Mouse (Mus musculus): ENCODE data around the gene Mip. TPM values are rescaled to one million over a fixed set of nuclear protein-coding genes. Genes with fewer than 3 reads are reported as not detected.
"Not testable (repeated sequence)": the region's sequence is repeated elsewhere in the genome, so short reads cannot be mapped to it uniquely, and the experiment has no call there.

Mip gene
- polyA plus RNA-seq, 1 experiment from 2014 or later = not detected

DNA sequence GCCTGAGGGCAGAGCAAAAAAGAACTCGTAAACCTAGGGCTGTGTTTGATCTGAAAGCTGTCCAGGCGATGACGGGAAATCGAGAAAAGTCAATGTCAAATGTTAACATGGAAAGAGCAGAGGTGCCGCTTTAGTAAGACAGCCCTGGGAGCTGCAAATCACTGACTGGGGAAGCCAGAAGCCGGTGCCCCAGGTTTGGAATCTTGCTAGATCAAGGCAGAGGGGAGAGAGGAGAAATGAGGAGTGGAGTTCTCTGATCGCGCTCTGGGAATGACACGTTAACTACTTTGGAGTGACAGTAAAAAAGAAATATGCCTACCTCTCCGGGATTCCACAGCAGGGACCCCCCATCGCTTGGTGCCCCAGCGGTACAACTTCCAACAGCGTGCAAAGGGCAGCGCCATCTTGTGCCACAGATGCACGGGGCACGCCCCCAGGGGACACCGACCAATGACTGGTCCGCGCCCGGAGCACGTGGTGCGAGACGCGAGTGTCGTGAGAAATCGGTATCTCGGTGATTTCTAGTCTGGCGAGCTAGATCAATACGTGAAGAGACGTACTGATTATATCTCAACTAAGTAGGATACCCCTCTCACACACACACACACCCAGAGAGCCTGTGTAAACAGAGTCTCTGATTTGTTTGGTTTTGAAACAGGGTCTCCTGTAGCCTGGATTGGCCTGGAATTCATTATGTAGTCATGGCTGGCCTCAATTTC, 14.1 kb upstream of the Mip start, which contains the start of gene Spryd4:
Spryd4 (minus strand) TSS at position 418 of the 719 bp plus-strand sequence.
- Histone ChIP-seq H3K27ac (ENCODE audit: poor library complexity, severe bottlenecking) (peak within 1 kb of the TSS; percentile 25; the same call in 1 of the 2 replicates), H3K27me3 (replicated peaks) (peaks cover 11% of the 10 kb centered on the region; the same call in 1 of the 2 replicates), H3K9ac (peak within 1 kb of the TSS; percentile 80), H3K36me3 (peaks cover 12% of the 10 kb centered on the region; the same call in 1 of the 2 replicates), H3K9me3 (replicated peaks) (no peaks in the 10 kb centered on the region), H3K4me2 (peak within 1 kb of the TSS; percentile 97), H3K4me3 (peak within 1 kb of the TSS; percentile 77), H3K4me1 (replicated peaks) (peaks cover 12% of the 10 kb centered on the region)
- WGBS = under 1% methylated on average over 30 of the region's 30 CpGs
- ATAC-seq (ENCODE audit: insufficient number of reproducible peaks, low FRiP score) = peak; percentile 95

DNA sequence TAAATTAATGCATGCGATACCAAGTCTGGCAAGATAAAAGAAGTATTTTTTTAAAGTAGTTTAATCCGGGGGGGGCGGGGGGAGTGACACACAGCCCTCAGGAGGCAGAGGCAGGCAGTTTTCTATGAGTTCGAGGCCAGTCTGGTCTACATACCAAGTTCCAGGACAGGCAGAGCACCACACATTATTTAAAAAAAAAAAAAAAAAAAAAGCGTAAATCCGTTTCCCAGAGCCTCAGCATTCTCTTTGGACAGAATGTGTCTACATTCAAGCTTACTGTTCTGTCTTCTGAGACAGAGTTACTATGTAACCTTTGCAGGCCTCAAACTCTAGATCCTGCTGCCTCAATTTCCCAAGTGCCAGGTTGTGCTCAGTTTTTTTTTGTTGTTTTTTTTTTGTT, 13.5 kb upstream of the Mip start:
- Histone ChIP-seq H3K9me3 (replicated peaks) (no peaks in the 10 kb centered on the region), H3K4me1 (replicated peaks) (peaks cover 12% of the 10 kb centered on the region), H3K4me2 (peak overlapping the region; percentile 97), H3K9ac (peak overlapping the region; percentile 80; the same call in 1 of the 2 replicates), H3K27me3 (replicated peaks) (peaks cover 11% of the 10 kb centered on the region; the same call in 1 of the 2 replicates), H3K36me3 (peaks cover 8% of the 10 kb centered on the region; the same call in 1 of the 2 replicates), H3K27ac (ENCODE audit: poor library complexity, severe bottlenecking) (no peak overlapping the region), H3K4me3 (peak overlapping the region; percentile 77)
- 49% methylated on average over 6 of the region's 6 CpGs for WGBS
- ATAC-seq (ENCODE audit: insufficient number of reproducible peaks, low FRiP score) = no peak

DNA sequence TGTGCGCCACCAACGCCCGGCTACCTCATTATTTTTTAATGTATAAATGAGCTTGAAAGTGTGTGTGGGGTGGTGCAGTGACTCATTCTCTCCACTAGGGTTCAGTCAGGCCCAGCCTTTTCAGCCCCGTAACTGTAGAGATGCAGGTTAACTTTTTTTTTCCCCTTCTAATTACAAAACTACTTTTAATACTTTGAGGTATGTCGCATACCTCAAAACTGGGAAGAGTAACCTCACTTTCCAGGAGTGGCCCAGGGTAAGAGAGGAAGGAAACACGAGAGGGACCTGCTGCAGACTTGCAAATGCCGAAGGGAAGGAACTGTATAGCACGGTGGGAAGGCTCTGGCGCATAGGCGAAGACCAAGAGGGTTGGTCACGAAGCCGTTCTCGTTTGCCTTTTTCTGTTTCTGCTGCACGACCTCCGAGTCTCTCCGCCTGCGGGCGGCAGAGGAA, 12.7 kb upstream of the Mip start:
- peak; percentile 27; the same call in 1 of the 2 replicates for ATAC-seq (ENCODE audit: insufficient number of reproducible peaks, low FRiP score)
- 0 out of 2 replicates have a peak, but pooled peaks cover 5% of the 10 kb centered on the region for H3K36me3 ChIP-seq

DNA sequence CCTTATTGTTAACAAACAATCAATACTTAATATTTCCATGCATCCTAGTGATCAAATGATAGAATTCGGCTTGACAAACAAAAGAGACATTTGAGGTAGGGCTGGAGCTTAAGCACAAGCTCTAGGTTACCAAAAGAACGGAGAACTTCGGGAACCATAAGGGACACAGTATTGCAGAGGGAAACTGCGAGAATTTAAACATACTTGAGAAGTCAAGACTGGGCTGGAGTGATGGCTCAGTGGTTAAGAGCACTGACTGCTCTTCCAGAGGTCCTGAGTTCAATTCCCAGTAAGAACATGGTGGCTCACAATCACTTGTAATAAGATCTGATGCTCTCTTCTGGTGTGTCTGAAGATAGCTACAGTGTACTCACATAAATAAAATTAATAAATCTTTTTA, 11.5 kb upstream of the Mip start:
- H3K36me3 ChIP-seq; H3K4me3 ChIP-seq; H3K9ac ChIP-seq; H3K9me3 ChIP-seq (replicated peaks); H3K4me2 ChIP-seq; ATAC-seq (ENCODE audit: insufficient number of reproducible peaks, low FRiP score); H3K27ac ChIP-seq (ENCODE audit: poor library complexity, severe bottlenecking): not testable (repeated sequence)
- H3K4me1 ChIP-seq (replicated peaks) = peaks cover 12% of the 10 kb centered on the region
- peaks cover 11% of the 10 kb centered on the region; the same call in 1 of the 2 replicates for H3K27me3 ChIP-seq (replicated peaks)
- WGBS = 86% methylated on average over 4 of the region's 4 CpGs

More for the DNA sequence above, 12.7 kb upstream of the Mip start:
- no peaks in the 10 kb centered on the region for H3K9me3 ChIP-seq (replicated peaks)
- peak overlapping the region; percentile 40 for H3K9ac ChIP-seq
- under 1% methylated on average over 18 of the region's 18 CpGs for WGBS
- no peak overlapping the region for H3K27ac ChIP-seq (ENCODE audit: poor library complexity, severe bottlenecking)
- H3K4me1 ChIP-seq (replicated peaks) = peaks cover 12% of the 10 kb centered on the region
- H3K4me2 ChIP-seq = peak overlapping the region; percentile 70
- H3K4me3 ChIP-seq = peak overlapping the region; percentile 44
- H3K27me3 ChIP-seq (replicated peaks) = peaks cover 11% of the 10 kb centered on the region; the same call in 1 of the 2 replicates

DNA sequence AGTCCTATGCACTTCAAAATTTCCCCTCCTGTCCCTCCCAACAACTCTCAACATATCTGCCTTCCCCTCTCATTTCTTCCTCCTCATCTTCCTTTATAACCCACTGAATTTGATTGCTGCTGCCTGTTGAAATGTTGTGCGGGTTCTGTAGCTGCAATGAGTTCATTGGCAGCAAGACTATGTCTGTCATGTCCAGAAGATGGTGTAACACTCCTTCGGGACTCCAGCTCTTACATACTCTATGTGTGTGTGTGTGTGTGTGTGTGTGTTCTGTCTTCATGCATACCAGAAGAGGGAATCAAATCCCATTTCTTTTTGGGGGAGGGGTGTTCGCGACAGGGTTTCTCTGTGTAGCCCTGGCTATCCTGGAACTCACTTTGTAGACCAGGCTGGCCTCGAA, 10.7 kb upstream of the Mip start:
- Histone ChIP-seq H3K27ac (ENCODE audit: poor library complexity, severe bottlenecking) (no peak overlapping the region), H3K36me3 (no peaks in the 10 kb centered on the region), H3K27me3 (replicated peaks) (peaks cover 11% of the 10 kb centered on the region; the same call in 1 of the 2 replicates), H3K4me1 (replicated peaks) (peaks cover 12% of the 10 kb centered on the region), H3K9ac (no peak overlapping the region), H3K9me3 (replicated peaks) (no peaks in the 10 kb centered on the region), H3K4me3 (no peak overlapping the region), H3K4me2 (no peak overlapping the region)
- no peak for ATAC-seq (ENCODE audit: insufficient number of reproducible peaks, low FRiP score)
- 77% methylated on average over 5 of the region's 5 CpGs for WGBS

DNA sequence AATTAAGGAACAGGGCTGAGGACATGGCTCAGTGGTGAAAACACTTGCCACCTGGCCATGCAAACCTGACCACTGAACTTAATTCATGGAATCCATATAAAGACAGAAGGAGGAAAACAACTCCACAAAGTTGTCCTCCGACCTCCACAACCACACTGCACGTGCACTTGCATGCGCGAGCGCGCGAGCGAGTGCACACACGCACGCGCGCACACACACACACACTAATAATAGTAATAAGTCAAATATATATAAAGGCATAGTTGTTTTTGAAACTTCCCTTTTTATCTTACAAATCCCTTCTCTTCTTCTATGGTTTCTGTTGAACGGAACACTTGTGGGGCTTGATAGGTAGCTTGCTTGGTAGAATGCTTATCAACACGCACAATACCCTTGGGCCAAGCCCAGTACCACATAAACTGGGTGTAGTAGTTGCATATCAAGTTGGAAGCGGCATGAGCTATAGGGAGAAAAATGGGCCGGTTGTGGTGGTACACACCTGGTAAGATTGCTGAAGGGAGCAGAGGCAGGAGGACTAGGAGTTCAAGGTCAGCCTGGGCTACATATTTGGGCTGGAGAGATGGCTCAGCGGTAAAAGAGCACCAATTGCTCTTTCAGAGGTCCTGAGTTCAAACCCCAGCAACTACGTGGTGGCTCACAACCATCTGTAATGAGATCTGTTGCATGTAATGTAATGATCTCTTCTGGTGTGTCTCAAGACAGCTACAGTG, 7.1 kb upstream of the Mip start:
- Histone ChIP-seq H3K36me3 (no peaks in the 10 kb centered on the region), H3K27ac (ENCODE audit: poor library complexity, severe bottlenecking) (no peak overlapping the region), H3K27me3 (replicated peaks) (peaks cover 11% of the 10 kb centered on the region; the same call in 1 of the 2 replicates), H3K9me3 (replicated peaks) (no peaks in the 10 kb centered on the region), H3K4me1 (replicated peaks) (no peaks in the 10 kb centered on the region), H3K4me3 (no peak overlapping the region), H3K9ac (no peak overlapping the region), H3K4me2 (no peak overlapping the region)
- no peak for ATAC-seq (ENCODE audit: insufficient number of reproducible peaks, low FRiP score)
- WGBS = 90% methylated on average over 18 of the region's 18 CpGs

DNA sequence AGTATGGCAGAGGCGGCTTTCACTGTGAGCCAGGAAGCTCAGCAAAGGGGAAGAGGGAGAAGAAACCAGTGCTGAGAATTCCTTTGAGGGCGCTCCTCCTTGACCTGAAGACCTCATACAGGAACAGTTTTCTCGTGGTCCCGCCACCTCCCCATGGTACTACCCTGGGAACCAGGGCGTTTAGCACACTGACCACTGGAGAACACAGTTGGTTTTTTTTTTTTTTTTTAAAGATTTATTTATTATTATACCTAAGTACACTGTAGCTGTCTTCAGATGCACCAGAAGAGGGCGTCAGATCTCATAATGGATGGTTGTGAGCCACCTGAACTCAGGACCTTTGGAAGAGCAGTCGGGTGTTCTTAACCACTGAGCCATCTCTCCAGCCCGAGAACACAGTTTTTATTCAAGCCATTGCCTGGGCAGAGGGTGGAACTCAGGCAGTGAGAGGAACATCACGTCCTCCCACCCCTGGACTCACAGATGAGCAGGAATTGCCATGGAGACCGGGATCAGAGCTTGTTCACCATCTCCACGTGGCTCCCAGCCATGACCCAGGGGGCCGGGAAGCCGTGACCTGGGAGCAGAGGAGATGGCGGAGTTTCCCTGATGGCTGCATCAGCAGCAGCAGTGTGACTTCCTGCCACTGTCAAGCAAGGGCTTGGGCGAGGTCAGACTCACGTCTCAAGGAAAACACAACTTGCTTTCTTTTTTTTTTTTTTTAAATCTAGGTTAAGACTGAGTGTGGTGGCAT, 3.9 kb upstream of the Mip start:
- Histone ChIP-seq H3K27ac (ENCODE audit: poor library complexity, severe bottlenecking) (no peak overlapping the region), H3K36me3 (no peaks in the 10 kb centered on the region), H3K4me2 (no peak overlapping the region), H3K4me3 (no peak overlapping the region), H3K27me3 (replicated peaks) (no peaks in the 10 kb centered on the region; the same call in 1 of the 2 replicates), H3K9me3 (replicated peaks) (no peaks in the 10 kb centered on the region), H3K9ac (no peak overlapping the region), H3K4me1 (replicated peaks) (peaks cover 5% of the 10 kb centered on the region; the same call in 1 of the 2 replicates)
- WGBS = 58% methylated on average over 16 of the region's 16 CpGs
- ATAC-seq (ENCODE audit: insufficient number of reproducible peaks, low FRiP score) = no peak

DNA sequence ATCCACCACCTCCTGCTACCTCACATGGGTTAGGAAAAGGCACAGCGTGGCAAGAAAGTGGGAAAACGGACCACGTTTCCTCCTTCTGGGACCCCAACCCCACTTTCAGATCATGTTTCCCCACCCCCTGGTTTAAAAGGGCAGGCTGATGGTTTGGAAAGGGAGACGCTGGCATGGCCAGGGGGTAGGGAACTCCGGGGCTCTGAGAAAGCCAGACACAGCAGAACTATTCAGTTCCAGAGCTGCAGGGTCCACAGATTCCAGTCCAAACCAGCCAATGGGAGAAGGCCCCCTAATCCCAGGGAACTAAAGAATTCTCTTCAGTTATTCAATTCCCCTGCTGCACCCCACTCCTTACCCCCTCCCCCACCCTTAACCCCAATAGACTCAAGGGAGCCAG, 574 bp upstream of the Mip start:
- Histone ChIP-seq H3K27me3 (replicated peaks) (no peaks in the 10 kb centered on the region; the same call in 1 of the 2 replicates), H3K4me1 (replicated peaks) (peaks cover 5% of the 10 kb centered on the region; the same call in 1 of the 2 replicates), H3K9me3 (replicated peaks) (no peaks in the 10 kb centered on the region), H3K4me2 (no peak overlapping the region), H3K27ac (ENCODE audit: poor library complexity, severe bottlenecking) (no peak overlapping the region), H3K36me3 (no peaks in the 10 kb centered on the region), H3K4me3 (no peak overlapping the region), H3K9ac (no peak overlapping the region)
- WGBS = 34% methylated on average over 5 of the region's 5 CpGs
- no peak for ATAC-seq (ENCODE audit: insufficient number of reproducible peaks, low FRiP score)

DNA sequence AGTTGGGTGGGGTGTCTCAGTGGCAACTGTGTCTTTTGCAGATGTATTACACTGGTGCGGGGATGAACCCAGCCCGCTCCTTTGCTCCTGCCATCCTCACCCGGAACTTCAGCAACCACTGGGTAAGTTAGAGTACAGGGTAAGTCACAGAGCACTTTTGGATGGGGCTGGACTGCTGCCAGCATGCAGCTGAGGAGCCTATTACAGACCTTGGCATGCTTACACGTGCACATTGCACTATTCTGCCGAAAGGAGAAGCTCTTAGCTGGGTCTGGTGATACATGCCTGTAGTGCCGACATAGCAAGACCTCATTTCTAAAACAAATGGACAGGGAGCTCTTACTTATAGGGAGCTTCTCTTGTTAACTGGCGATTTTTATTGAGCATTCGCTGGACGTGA, 2.0 kb downstream of the Mip start:
- no peaks in the 10 kb centered on the region; the same call in 1 of the 2 replicates for H3K27me3 ChIP-seq (replicated peaks)
- no peak for ATAC-seq (ENCODE audit: insufficient number of reproducible peaks, low FRiP score)
- no peaks in the 10 kb centered on the region for H3K9me3 ChIP-seq (replicated peaks)
- no peak overlapping the region for H3K4me2 ChIP-seq
- no peak overlapping the region for H3K4me3 ChIP-seq
- H3K9ac ChIP-seq = no peak overlapping the region
- no peaks in the 10 kb centered on the region for H3K36me3 ChIP-seq
- H3K27ac ChIP-seq (ENCODE audit: poor library complexity, severe bottlenecking) = no peak overlapping the region
- 75% methylated on average over 9 of the region's 9 CpGs for WGBS
- H3K4me1 ChIP-seq (replicated peaks) = peaks cover 11% of the 10 kb centered on the region

DNA sequence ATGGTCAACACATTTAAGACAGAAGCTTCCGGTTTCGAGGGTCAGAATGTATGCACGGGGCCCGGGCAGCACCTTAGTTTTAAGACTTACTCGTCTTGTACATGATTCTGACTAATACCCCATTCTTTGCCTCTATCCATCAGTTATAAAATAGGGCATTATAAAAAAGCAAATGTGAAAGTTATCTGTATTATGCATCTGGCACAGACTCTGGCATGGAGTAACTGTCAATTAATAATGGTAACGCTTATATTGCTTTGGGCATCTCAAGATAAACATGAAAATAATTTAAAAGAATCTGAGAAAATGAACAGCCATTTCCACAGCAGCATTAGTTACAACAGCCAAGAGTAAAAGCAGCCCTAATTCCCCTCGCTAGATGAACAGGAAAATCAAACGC, 2.4 kb downstream of the Mip start:
- H3K27me3 ChIP-seq (replicated peaks) = no peaks in the 10 kb centered on the region; the same call in 1 of the 2 replicates
- no peak overlapping the region for H3K27ac ChIP-seq (ENCODE audit: poor library complexity, severe bottlenecking)
- WGBS = 90% methylated on average over 8 of the region's 8 CpGs
- H3K4me1 ChIP-seq (replicated peaks) = peaks cover 14% of the 10 kb centered on the region
- H3K36me3 ChIP-seq = no peaks in the 10 kb centered on the region
- H3K4me3 ChIP-seq = no peak overlapping the region
- H3K9ac ChIP-seq = no peak overlapping the region
- no peak overlapping the region for H3K4me2 ChIP-seq
- ATAC-seq (ENCODE audit: insufficient number of reproducible peaks, low FRiP score) = no peak
- no peaks in the 10 kb centered on the region for H3K9me3 ChIP-seq (replicated peaks)
